Mouse (Mus musculus) kidney, embryonic 16.5 days (tissue): ENCODE data around the gene Xdh. TPM values are rescaled to one million over a fixed set of nuclear protein-coding genes. Genes with fewer than 3 reads are reported as not detected.
"Not testable (repeated sequence)": the region's sequence is repeated elsewhere in the genome, so short reads cannot be mapped to it uniquely, and the experiment has no call there.

Source experiments
- ATAC-seq: fragments of 200-750 bp; cut with Nextera tagmentation; 2 replicates; pipeline ENCODE4 v1.8.0; 2017; ENCODE audit warnings: moderate TSS enrichment; ENCODE audit not compliant: low FRiP score, low TSS enrichment
- H3K27ac ChIP-seq: fragments of 300-500 bp; sonication (generic); 2 replicates; pipeline ENCODE4 v1.5.1; 2014; ENCODE audit warnings: low read length
- H3K27me3 ChIP-seq: fragments of 300-500 bp; sonication (generic); 2 replicates; pipeline ENCODE4 v1.6.1; 2014; ENCODE audit warnings: low read length, control low read depth, mixed read lengths; ENCODE audit not compliant: insufficient read depth
- H3K36me3 ChIP-seq: fragments of 300-500 bp; sonication (generic); 2 replicates; pipeline ENCODE4 v1.6.1; 2014; ENCODE audit warnings: low read length, control low read depth, mixed read lengths; ENCODE audit not compliant: insufficient read depth
- H3K4me1 ChIP-seq: fragments of 300-500 bp; sonication (generic); 2 replicates; pipeline ENCODE4 v1.6.1; 2014; ENCODE audit warnings: low read length, control low read depth, mixed read lengths; ENCODE audit not compliant: insufficient read depth
- H3K4me2 ChIP-seq: fragments of 300-500 bp; sonication (generic); replicated peaks from 2 replicates; pipeline ENCODE4 v1.6.1; 2014; ENCODE audit warnings: low read depth, low read length
- H3K4me3 ChIP-seq: fragments of 300-500 bp; sonication (generic); 2 replicates; pipeline ENCODE4 v1.5.1; 2014; ENCODE audit warnings: mild to moderate bottlenecking, low read length
- H3K9ac ChIP-seq: fragments of 300-500 bp; sonication (generic); replicated peaks from 2 replicates; pipeline ENCODE4 v1.6.1; 2014; ENCODE audit warnings: low read length
- H3K9me3 ChIP-seq: fragments of 300-500 bp; sonication (generic); 2 replicates; pipeline ENCODE4 v1.6.1; 2016; ENCODE audit warnings: low read length, control low read depth
- WGBS: fragments of 180-500 bp; shearing (Covaris S2); extraction: QIAGEN DNeasy Blood & Tissue Kit; methylation state at CpG from one replicate; pipeline ENCODE4 v1.1.7; 2014; 5-methylcytosine and 5-hydroxymethylcytosine counted together
- polyA plus RNA-seq: library from polyadenylated mRNA; unstranded; fragments of >200 nt; fragmentation: Nextera tagmentation; extraction: Ambion mirVana; gene quantifications from 2 replicates; pipeline ENCODE4 v1.2.1, GENCODE M21; 2015

The Xdh gene
- polyA plus RNA-seq, 1 experiment from 2014 or later = 2.3 TPM

DNA sequence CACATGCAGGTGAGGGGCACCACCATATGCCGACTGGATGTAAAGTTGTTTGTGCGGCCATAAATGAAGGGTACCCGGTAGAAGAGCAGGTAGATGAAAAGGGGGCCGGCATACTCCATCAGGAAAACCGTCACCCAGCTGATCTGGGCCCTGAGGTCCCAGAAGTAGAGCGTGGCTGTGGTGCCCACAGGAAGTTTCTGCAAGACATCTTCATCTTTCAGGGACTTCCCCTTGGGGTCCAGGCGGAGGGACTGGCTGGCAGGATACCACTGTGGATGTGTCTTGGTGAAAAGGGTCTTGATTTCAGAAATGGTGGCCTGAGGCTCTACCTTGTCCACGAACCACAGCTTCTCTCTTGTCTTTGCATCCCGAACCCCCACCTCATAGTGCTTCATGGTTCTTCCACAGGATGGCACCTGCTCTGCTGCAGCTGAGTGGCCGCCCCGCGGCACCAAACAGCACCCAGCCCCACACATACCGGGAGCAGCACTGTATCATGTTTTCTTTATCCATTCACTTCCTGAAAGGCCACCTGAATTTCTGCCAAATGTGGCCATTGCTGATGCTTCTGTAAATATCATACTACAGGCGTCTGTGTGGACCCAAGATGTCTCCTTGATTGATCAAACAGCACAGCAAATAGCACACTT lies 78.9 kb downstream of the Xdh start:
- H3K4me3 ChIP-seq = no peak overlapping the region
- no peaks in the 10 kb centered on the region for H3K9me3 ChIP-seq
- no peak for ATAC-seq
- H3K9ac ChIP-seq = no peak overlapping the region
- no peak overlapping the region for H3K27ac ChIP-seq
- 88% methylated on average over 14 of the region's 14 CpGs for WGBS
- no peaks in the 10 kb centered on the region for H3K4me1 ChIP-seq
- H3K27me3 ChIP-seq = no peaks in the 10 kb centered on the region
- H3K36me3 ChIP-seq = no peaks in the 10 kb centered on the region
- H3K4me2 ChIP-seq = no peak overlapping the region

DNA sequence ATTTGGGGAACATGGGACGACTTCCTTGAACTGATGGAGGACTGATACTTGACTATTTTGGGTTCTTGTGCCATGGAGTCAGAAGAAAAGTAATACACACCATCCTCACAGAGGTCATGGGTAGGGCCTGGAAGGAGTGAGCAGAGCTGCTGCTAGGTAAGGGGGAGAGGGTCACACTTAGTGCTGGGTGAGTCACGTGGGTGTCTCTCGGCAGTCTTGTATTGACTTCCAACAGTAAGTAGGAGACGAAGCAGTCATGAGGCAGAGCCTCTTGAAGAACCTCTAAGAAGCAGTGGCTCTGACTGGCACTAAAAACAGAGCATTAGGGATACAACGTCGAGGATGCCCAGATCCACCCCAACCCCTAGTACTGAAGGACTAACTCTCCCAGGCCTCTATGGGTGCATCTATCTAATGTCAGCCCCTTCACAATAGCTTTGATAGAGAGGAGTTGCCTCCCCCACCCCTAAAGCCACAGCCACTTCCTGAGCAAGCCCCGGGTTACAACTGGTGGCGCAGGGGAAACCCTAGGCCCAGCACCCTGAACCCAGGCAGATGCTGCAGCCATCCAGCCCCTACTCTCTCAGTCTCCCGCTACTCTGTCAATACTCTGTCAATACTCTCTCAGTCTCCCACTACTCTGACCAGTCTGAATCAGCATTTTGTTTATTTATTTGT lies 80.8 kb downstream of the Xdh start:
- Histone ChIP-seq H3K4me2 (no peak overlapping the region), H3K4me3 (no peak overlapping the region), H3K9me3 (0 out of 2 replicates have a peak, but pooled peaks cover 2% of the 10 kb centered on the region), H3K27me3 (no peaks in the 10 kb centered on the region), H3K27ac (no peak overlapping the region), H3K36me3 (no peaks in the 10 kb centered on the region), H3K4me1 (no peaks in the 10 kb centered on the region), H3K9ac (no peak overlapping the region)
- 90% methylated on average over 9 of the region's 9 CpGs for WGBS
- no peak for ATAC-seq

DNA sequence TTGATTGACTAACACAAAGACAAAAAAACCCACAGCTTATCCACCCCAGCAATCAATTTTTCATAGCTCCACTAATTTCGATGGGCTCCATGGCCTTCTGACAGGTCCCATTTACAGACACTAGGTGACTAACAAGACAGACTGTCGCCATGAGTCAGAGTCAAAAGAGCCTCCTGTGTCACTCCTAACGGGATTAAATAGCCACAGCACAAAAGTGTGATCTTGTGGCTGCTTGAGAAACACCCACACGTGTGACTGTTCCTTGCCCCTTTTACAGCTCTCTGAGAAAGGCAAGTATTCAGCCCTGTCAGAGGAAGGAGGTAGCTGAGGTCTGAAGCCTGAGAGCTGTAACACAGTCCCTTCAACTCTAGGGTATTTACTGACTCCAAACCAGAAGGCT lies 96.3 kb downstream of the Xdh start:
- no peak for ATAC-seq

DNA sequence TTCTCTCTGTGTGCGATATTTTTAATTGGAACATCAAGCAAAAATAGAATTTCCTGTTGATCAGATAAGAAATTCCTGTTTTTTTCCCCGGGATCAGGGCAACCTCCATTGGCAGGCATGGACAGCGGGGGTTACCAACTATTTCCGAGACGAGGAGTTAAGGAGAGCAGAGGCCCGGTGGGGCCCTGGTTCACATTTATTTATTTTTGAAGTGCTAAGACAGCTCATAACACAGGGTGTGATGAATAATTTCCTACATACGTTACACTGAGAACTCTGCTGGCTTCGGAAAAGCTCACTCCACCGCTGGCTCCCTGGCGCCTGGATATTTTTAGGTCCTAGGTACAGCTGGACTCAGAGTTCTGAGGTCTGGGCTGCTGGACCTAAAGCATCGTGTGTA lies 97.0 kb downstream of the Xdh start:
- no peaks in the 10 kb centered on the region for H3K9me3 ChIP-seq
- no peaks in the 10 kb centered on the region for H3K4me1 ChIP-seq
- H3K4me2 ChIP-seq = no peak overlapping the region
- no peak overlapping the region for H3K4me3 ChIP-seq
- peak; percentile 39; the same call in 1 of the 2 replicates for ATAC-seq
- WGBS = 64% methylated on average over 11 of the region's 11 CpGs
- no peaks in the 10 kb centered on the region for H3K36me3 ChIP-seq
- no peak overlapping the region for H3K9ac ChIP-seq
- no peaks in the 10 kb centered on the region for H3K27me3 ChIP-seq
- no peak overlapping the region for H3K27ac ChIP-seq

More for the DNA sequence above, 96.3 kb downstream of the Xdh start:
- Histone ChIP-seq H3K4me2 (no peak overlapping the region), H3K9me3 (no peaks in the 10 kb centered on the region), H3K9ac (no peak overlapping the region), H3K36me3 (no peaks in the 10 kb centered on the region), H3K4me3 (no peak overlapping the region), H3K27ac (no peak overlapping the region), H3K27me3 (no peaks in the 10 kb centered on the region), H3K4me1 (no peaks in the 10 kb centered on the region)
- 56% methylated on average over 4 of the region's 4 CpGs for WGBS

DNA sequence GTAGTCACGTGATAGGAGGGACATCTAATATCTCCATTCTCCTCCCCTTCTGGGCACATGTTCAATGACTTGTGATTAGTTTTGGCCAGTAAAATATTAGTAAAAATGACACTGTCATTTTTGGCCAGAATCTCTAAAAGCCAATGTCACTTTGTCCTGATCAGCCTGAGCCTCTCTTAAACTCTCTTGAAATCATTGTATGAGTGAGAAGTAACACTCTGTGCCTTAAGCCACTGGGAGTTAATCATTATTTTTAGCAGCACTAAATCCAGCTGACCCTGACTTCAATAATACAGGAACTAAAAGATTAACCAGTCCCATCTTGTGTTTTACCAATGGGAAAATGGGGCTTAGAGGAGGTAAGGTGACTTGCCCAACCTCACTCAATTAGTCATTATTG lies 102.6 kb downstream of the Xdh start:
- Histone ChIP-seq H3K4me3 (no peak overlapping the region), H3K27ac (no peak overlapping the region), H3K4me2 (no peak overlapping the region), H3K9me3 (no peaks in the 10 kb centered on the region), H3K36me3 (no peaks in the 10 kb centered on the region), H3K4me1 (no peaks in the 10 kb centered on the region), H3K27me3 (no peaks in the 10 kb centered on the region), H3K9ac (no peak overlapping the region)
- ATAC-seq = no peak
- 81% methylated on average over 1 of the region's 1 CpGs for WGBS

DNA sequence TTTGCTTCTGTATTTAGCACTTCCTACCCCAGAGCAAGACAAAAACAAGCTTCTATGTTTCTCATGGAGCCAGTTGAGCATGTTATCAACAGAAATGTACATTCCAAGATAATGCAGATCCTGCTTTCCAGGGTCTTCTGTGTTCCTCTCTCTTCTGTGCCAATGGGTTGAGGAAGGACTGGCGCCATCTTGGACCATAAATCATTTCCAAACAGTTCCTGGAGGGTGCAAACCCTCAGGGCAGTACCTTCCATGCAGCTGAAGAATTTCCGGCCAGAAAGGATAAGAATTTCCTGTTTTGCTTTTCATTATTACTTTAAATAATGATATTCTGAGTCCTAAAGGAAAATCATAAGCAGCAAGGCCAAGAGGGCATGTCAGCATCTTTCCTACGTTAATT lies 104.4 kb downstream of the Xdh start:
- H3K9me3 ChIP-seq = no peaks in the 10 kb centered on the region
- no peak for ATAC-seq
- no peak overlapping the region for H3K9ac ChIP-seq
- 70% methylated on average over 3 of the region's 3 CpGs for WGBS
- H3K4me2 ChIP-seq = no peak overlapping the region
- no peak overlapping the region for H3K27ac ChIP-seq
- H3K4me3 ChIP-seq = no peak overlapping the region
- no peaks in the 10 kb centered on the region for H3K27me3 ChIP-seq
- no peaks in the 10 kb centered on the region for H3K36me3 ChIP-seq
- H3K4me1 ChIP-seq = no peaks in the 10 kb centered on the region

DNA sequence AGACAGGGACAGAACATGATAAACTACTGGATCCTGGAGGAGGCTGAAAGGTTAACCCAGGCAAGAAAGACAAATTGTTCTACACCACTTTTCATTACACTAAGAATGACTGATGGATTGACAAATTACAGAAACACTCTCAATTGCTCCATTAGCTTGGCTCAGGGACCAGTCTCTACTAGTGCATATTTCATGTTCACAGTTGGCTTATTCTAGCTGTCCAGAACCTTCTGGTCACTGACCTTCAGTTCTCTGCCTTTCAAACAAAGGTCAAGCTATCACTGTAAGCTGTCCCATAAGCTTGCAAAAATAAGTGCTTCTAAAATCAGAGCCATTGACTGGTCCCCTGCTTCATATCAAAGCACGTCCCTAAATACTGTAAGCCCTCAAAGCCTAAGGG lies 107.0 kb downstream of the Xdh start:
- Histone ChIP-seq H3K4me2 (no peak overlapping the region), H3K9ac (no peak overlapping the region), H3K4me3 (no peak overlapping the region), H3K27ac (no peak overlapping the region), H3K4me1 (no peaks in the 10 kb centered on the region), H3K9me3 (no peaks in the 10 kb centered on the region), H3K36me3 (no peaks in the 10 kb centered on the region), H3K27me3 (no peaks in the 10 kb centered on the region)
- ATAC-seq = no peak
- 68% methylated on average over 1 of the region's 1 CpGs for WGBS

DNA sequence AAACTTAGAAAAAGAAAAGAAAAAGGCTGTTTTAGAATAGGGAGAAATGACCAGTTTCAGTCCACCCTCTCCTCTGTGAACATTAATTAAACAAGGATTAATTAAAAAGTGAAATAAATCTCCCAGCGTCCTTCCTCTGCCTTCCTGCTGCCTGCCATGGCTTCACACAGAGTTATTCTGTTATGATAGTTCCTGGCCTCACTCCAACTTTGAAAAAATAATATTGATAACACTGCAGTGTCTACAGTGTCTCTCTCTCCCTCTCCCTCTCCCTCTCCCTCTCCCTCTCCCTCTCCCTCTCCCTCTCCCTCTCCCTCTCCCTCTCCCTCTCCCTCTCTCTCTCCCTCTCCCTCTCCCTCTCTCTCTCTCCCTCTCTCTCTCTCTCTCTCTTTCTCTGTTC lies 110.1 kb downstream of the Xdh start:
- not testable (repeated sequence) for H3K27me3 ChIP-seq, H3K9me3 ChIP-seq, H3K27ac ChIP-seq, H3K4me3 ChIP-seq, ATAC-seq, H3K4me2 ChIP-seq, H3K36me3 ChIP-seq, H3K9ac ChIP-seq, H3K4me1 ChIP-seq
- WGBS = 18% methylated on average over 1 of the region's 1 CpGs

DNA sequence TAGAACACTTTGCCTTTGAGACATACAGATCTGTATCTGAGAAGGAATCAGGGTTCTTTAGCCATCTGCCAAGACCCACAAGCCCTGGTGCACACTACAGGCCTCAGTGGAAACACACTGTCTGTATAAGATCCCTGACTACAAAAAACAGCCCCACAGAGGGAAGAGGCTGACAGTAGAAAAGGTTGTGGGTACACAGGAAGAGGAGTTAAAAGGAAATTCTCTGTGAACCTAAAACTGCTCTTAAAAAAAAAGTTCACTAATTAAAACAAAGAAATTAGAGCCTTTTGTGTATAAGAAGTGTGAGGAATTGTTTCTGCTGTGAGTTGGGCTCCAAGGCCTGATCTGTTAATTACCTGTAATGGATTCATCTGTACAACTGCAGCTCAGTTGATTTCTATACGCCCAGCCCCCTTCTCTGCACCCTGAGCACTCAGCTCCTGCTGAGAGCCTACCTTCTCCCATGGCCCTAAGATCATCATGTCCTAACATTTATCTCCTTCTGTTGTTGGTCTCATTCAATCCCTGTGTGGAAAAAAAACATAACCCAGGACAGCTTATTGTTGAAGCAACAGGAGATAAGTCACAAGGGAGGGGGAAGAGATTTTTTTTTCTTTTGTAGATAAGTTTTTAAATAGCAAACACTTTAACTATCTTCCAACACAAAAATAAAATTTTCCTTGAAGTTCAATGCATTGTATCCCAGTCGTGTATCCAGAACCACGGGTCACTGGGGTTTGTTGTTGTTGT lies 110.7 kb downstream of the Xdh start:
- Histone ChIP-seq H3K36me3 (no peaks in the 10 kb centered on the region), H3K27me3 (no peaks in the 10 kb centered on the region), H3K4me2 (no peak overlapping the region), H3K4me3 (no peak overlapping the region), H3K27ac (no peak overlapping the region), H3K9ac (no peak overlapping the region), H3K4me1 (no peaks in the 10 kb centered on the region), H3K9me3 (no peaks in the 10 kb centered on the region)
- WGBS = 44% methylated on average over 3 of the region's 3 CpGs
- ATAC-seq = no peak

DNA sequence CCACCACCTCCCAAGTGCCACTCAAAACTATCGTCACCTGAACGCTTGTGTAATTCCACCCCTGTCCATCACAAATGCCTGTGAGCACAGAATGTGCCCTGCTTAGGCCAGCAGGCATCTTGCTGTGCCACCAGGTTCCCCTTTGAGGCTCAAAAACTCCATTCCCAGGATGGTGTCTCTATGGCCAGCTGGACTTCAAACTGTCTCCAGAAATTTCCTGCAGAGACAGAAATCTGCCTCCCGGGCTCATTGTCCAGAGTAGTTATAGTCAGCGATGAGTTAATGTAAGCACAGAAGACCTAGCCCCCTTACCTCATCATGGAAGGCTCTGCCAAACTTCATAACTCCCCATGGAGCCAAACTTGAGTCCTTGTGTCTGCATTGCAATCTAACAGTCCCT lies 112.8 kb downstream of the Xdh start:
- no peaks in the 10 kb centered on the region for H3K9me3 ChIP-seq
- no peak overlapping the region for H3K27ac ChIP-seq
- no peak overlapping the region for H3K4me2 ChIP-seq
- no peak for ATAC-seq
- WGBS = 91% methylated on average over 4 of the region's 4 CpGs
- H3K27me3 ChIP-seq = no peaks in the 10 kb centered on the region
- no peaks in the 10 kb centered on the region for H3K4me1 ChIP-seq
- H3K4me3 ChIP-seq = no peak overlapping the region
- no peak overlapping the region for H3K9ac ChIP-seq
- H3K36me3 ChIP-seq = no peaks in the 10 kb centered on the region
